Mouse (Mus musculus): Measurements from ENCODE around the gene Cnn1. TPM values are rescaled to one million over a fixed set of nuclear protein-coding genes. Genes with fewer than 3 reads are reported as not detected.

Cnn1 gene
- polyA plus RNA-seq, 1 experiment from 2014 or later = 1,082 TPM

DNA sequence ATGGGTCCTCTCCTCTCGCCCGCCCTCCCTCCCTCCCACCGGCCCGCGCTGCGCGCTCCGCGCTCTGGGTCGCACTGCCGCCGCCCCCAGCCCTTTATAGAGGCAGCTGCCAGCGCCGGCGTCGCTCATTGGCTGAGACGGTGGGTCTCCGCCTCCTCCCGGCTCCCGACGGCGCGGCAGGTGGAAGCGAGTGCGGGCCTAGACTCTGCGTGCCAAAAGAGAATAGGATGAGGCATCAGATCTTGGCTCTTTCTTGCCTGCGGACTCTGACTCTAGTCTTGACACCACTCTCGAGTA, 47.1 kb upstream of the Cnn1 start, which contains the start of gene Elavl3:
Gene Elavl3, minus strand, starts transcription at position 66 of the 297 bp plus-strand sequence.
- TF ChIP-seq CTCF (IDR thresholded peaks at IDR 0.05; ENCODE audit: low read depth) (no peak), EP300 (optimal IDR thresholded peaks at IDR 0.05) (no peak)

DNA sequence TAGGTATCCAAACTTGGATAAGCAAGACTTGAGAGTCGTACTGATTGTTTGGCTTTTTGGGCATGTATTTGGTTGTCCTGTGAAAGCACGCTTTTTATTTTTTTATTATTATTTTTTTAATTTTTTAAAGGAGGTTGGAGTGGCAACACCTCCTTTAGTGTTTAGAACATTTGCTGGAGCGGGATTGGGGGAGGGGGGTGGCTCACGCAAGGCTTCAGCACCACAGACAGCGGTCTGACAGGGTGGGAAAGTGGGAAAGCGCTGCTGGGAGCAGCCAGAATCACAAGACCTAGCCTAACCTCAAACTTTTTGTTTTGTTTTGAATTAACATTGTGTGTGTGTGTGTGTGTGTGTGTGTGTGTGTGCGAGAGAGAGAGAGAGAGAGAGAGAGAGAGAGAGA, 45.4 kb upstream of the Cnn1 start:
- DNase-seq (ENCODE audit: low spot score) (no peak), ATAC-seq (ENCODE audit: low FRiP score, low TSS enrichment) (no peak)
- WGBS = 24% methylated on average over 6 of the region's 7 CpGs
- Histone ChIP-seq H3K27me3 (ENCODE audit: control insufficient read depth, insufficient read depth, low read length) (peaks cover 10% of the 10 kb centered on the region; the same call in 1 of the 2 replicates), H3K4me1 (replicated peaks; ENCODE audit: control insufficient read depth, insufficient read depth) (peaks cover 2% of the 10 kb centered on the region; the same call in 1 of the 2 replicates), H3K36me3 (ENCODE audit: control insufficient read depth, insufficient read depth, low read length) (peaks cover 6% of the 10 kb centered on the region), H3K4me2 (replicated peaks; ENCODE audit: low read depth) (no peak overlapping the region), H3K27ac (replicated peaks) (no peak overlapping the region), H3K9me3 (ENCODE audit: control insufficient read depth, low read length) (no peaks in the 10 kb centered on the region), H3K4me3 (ENCODE audit: low read depth, low read length) (no peak overlapping the region), H3K9ac (ENCODE audit: low read length) (no peak overlapping the region)
- TF ChIP-seq CTCF (IDR thresholded peaks at IDR 0.05; ENCODE audit: low read depth) (no peak), EP300 (optimal IDR thresholded peaks at IDR 0.05) (no peak)

More for the DNA sequence above, 47.1 kb upstream of the Cnn1 start, which contains the start of gene Elavl3:
- H3K27ac ChIP-seq (replicated peaks) = no peak within 1 kb of the TSS
- H3K36me3 ChIP-seq (ENCODE audit: control insufficient read depth, insufficient read depth, low read length) = no peaks in the 10 kb centered on the region; the same call in 1 of the 2 replicates
- H3K27me3 ChIP-seq (ENCODE audit: control insufficient read depth, insufficient read depth, low read length) = peaks cover 10% of the 10 kb centered on the region; the same call in 1 of the 2 replicates
- ATAC-seq (ENCODE audit: low FRiP score, low TSS enrichment) (no peak), DNase-seq (ENCODE audit: low spot score) (peak; percentile 35)
- peak within 1 kb of the TSS; percentile 50 for H3K4me2 ChIP-seq (replicated peaks; ENCODE audit: low read depth)
- H3K9ac ChIP-seq (ENCODE audit: low read length) = no peak within 1 kb of the TSS
- H3K4me1 ChIP-seq (replicated peaks; ENCODE audit: control insufficient read depth, insufficient read depth) = peaks cover 2% of the 10 kb centered on the region; the same call in 1 of the 2 replicates
- under 1% methylated on average over 17 of the region's 28 CpGs for WGBS
- peak within 1 kb of the TSS; percentile 32 for H3K4me3 ChIP-seq (ENCODE audit: low read depth, low read length)
- no peaks in the 10 kb centered on the region for H3K9me3 ChIP-seq (ENCODE audit: control insufficient read depth, low read length)

DNA sequence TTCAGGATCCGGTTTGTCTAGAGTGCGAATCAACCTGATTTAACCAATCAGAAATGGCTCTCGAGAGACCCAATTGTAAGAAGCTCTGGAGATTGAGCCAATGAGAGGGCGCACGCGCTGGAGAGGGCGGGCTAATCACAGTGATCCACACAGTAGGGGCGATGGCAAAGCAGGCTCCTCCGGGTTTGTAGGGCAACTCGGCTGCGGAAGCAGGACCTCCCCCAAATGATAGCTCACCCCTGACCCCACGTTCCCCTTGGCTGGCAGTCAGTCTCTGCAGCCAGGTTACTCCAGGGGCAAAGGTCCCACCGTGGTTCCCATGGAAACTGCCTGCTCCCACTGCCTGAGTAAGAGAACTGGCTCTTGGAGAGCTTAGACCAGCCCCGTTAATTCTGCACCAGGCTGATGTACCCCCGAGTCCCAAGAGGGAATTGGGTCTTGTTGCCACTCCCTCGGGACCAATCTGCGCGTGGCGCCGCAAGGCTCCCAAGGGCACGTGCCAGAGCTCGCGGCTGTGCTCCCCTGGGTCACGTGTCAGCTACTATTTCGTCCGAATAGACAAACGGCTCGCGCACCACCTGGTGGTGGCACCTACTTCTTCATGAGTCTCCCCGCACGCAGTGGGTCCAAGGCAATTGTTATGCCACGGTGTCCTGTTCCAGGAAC, 44.5 kb upstream of the Cnn1 start:
- ATAC-seq (ENCODE audit: low FRiP score, low TSS enrichment) = peak; percentile 59
- Histone ChIP-seq H3K4me2 (replicated peaks; ENCODE audit: low read depth) (no peak overlapping the region; the same call in 1 of the 2 replicates), H3K4me1 (replicated peaks; ENCODE audit: control insufficient read depth, insufficient read depth) (peaks cover 2% of the 10 kb centered on the region; the same call in 1 of the 2 replicates), H3K9me3 (ENCODE audit: control insufficient read depth, low read length) (no peaks in the 10 kb centered on the region), H3K9ac (ENCODE audit: low read length) (no peak overlapping the region), H3K36me3 (ENCODE audit: control insufficient read depth, insufficient read depth, low read length) (peaks cover 8% of the 10 kb centered on the region), H3K27ac (replicated peaks) (no peak overlapping the region), H3K27me3 (ENCODE audit: control insufficient read depth, insufficient read depth, low read length) (peaks cover 10% of the 10 kb centered on the region; the same call in 1 of the 2 replicates), H3K4me3 (ENCODE audit: low read depth, low read length) (no peak overlapping the region)
- no peak for TF ChIP-seq EP300 (optimal IDR thresholded peaks at IDR 0.05)
- TF ChIP-seq CTCF (IDR thresholded peaks at IDR 0.05; ENCODE audit: low read depth) = peak; percentile 78
- DNase-seq (ENCODE audit: low spot score) = peak; percentile 82
- 2% methylated on average over 32 of the region's 32 CpGs for WGBS

DNA sequence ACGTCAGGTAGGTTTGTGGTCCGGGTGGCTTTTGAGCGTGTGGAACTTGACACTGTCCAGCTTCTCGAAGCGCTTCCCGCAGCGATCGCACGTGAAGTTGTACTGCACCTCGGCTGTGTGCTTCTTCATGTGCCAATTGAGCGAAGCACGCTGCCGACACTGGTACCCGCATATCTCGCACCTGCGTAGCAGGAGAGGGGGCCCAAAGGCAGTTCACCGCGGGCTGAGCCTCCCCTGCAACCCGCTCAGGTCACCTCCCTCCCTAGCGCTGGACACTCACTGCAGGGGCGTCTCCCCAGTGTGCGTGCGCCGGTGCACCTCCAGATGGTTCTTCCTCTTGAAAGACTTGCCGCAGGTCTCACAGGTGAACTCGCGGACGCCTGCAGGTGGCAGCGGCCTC, 43.3 kb upstream of the Cnn1 start:
- no peak overlapping the region for H3K4me3 ChIP-seq (ENCODE audit: low read depth, low read length)
- H3K4me1 ChIP-seq (replicated peaks; ENCODE audit: control insufficient read depth, insufficient read depth) = 0 out of 2 replicates have a peak, but pooled peaks cover 2% of the 10 kb centered on the region
- peak; percentile 31 for DNase-seq (ENCODE audit: low spot score)
- no peak for ATAC-seq (ENCODE audit: low FRiP score, low TSS enrichment)
- H3K4me2 ChIP-seq (replicated peaks; ENCODE audit: low read depth) = no peak overlapping the region
- TF ChIP-seq EP300 (optimal IDR thresholded peaks at IDR 0.05) = no peak
- 0 out of 2 replicates have a peak, but pooled peaks have one; percentile 3 for TF ChIP-seq CTCF (IDR thresholded peaks at IDR 0.05; ENCODE audit: low read depth)
- peaks cover 10% of the 10 kb centered on the region; the same call in 1 of the 2 replicates for H3K27me3 ChIP-seq (ENCODE audit: control insufficient read depth, insufficient read depth, low read length)
- H3K9me3 ChIP-seq (ENCODE audit: control insufficient read depth, low read length) = no peaks in the 10 kb centered on the region
- H3K27ac ChIP-seq (replicated peaks) = no peak overlapping the region
- WGBS = 34% methylated on average over 28 of the region's 29 CpGs
- no peak overlapping the region for H3K9ac ChIP-seq (ENCODE audit: low read length)
- H3K36me3 ChIP-seq (ENCODE audit: control insufficient read depth, insufficient read depth, low read length) = peaks cover 10% of the 10 kb centered on the region

DNA sequence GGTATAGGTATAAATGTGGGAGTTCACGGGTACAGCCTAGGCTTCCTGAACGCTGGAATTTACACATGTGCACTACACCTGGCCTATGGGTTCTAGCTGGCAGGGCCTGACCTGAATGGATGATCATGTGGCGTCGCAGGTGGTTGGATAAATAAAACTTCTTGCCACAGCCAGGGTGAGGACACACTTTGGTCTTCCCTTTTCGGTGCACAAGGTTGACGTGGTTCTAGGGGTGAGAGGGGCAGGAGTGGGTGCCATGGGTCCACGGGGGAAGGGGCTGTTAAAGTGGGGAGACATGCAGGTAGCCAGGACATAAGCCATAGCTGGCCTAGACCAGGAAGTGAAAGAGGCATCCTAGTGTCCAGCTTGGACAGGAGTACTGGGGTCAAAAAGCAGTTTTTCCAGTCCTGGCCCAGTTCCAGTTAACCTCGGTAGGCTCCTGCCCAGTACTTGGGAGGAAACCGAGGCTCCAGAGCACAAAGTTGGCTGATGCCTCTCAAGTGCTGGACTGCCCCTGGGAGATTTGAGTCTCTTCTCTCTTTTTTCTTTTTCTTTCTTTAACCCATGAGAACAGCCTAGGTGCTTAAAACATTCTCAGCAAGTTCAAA, 42.6 kb upstream of the Cnn1 start:
- DNase-seq (ENCODE audit: low spot score) = no peak
- Histone ChIP-seq H3K36me3 (ENCODE audit: control insufficient read depth, insufficient read depth, low read length) (peaks cover 10% of the 10 kb centered on the region), H3K27ac (replicated peaks) (no peak overlapping the region), H3K9me3 (ENCODE audit: control insufficient read depth, low read length) (no peaks in the 10 kb centered on the region), H3K4me1 (replicated peaks; ENCODE audit: control insufficient read depth, insufficient read depth) (0 out of 2 replicates have a peak, but pooled peaks cover 2% of the 10 kb centered on the region), H3K4me2 (replicated peaks; ENCODE audit: low read depth) (no peak overlapping the region), H3K27me3 (ENCODE audit: control insufficient read depth, insufficient read depth, low read length) (peaks cover 5% of the 10 kb centered on the region; the same call in 1 of the 2 replicates), H3K9ac (ENCODE audit: low read length) (no peak overlapping the region), H3K4me3 (ENCODE audit: low read depth, low read length) (no peak overlapping the region)
- ATAC-seq (ENCODE audit: low FRiP score, low TSS enrichment) = no peak
- no peak for TF ChIP-seq EP300 (optimal IDR thresholded peaks at IDR 0.05)
- TF ChIP-seq CTCF (IDR thresholded peaks at IDR 0.05; ENCODE audit: low read depth) = no peak
- 69% methylated on average over 9 of the region's 9 CpGs for WGBS
